Mouse (Mus musculus) MN1 (cell line): Measurements from ENCODE around the gene Trappc3.

Source experiments
- DNase-seq: peaks from one replicate; pipeline ENCODE4 v3.0.0-alpha.2; 2016; ENCODE audit warnings: low spot score

The Trappc3 gene

GRCm38 (mm10) chr4:126278961-126279360 is 16.8 kb downstream of the Trappc3 start:
- no peak for DNase-seq

GRCm38 (mm10) chr4:126281706-126282105 is 19.6 kb downstream of the Trappc3 start:
- no peak for DNase-seq

- no peak for DNase-seq
Measured at GRCm38 (mm10) chr4:126283582-126283981, 21.5 kb downstream of the Trappc3 start.

GRCm38 (mm10) chr4:126286492-126286891 is 24.4 kb downstream of the Trappc3 start, which contains the start of gene Col8a2:
Col8a2 (plus strand) TSS chr4:126286793.
- no peak for DNase-seq

- DNase-seq, result no peak
Measured at GRCm38 (mm10) chr4:126287302-126287995, 25.3 kb downstream of the Trappc3 start.

- DNase-seq, result no peak
Measured at GRCm38 (mm10) chr4:126288085-126288666, 26.1 kb downstream of the Trappc3 start.

GRCm38 (mm10) chr4:126290314-126290713 is 28.2 kb downstream of the Trappc3 start:
- DNase-seq, result no peak

GRCm38 (mm10) chr4:126291196-126291595 is 29.1 kb downstream of the Trappc3 start:
- DNase-seq, result no peak

- DNase-seq, result no peak
Measured at GRCm38 (mm10) chr4:126295152-126295551, 33.0 kb downstream of the Trappc3 start.

- DNase-seq, result no peak
Measured at GRCm38 (mm10) chr4:126295937-126296336, 33.8 kb downstream of the Trappc3 start.

- peak; percentile 56 for DNase-seq
Measured at GRCm38 (mm10) chr4:126296617-126297101, 34.5 kb downstream of the Trappc3 start.

- DNase-seq, result no peak
Measured at GRCm38 (mm10) chr4:126300916-126301583, 38.9 kb downstream of the Trappc3 start.

GRCm38 (mm10) chr4:126301584-126302309 is 39.6 kb downstream of the Trappc3 start:
- DNase-seq, result no peak

- DNase-seq, result no peak
Measured at GRCm38 (mm10) chr4:126303877-126304276, 41.8 kb downstream of the Trappc3 start.

GRCm38 (mm10) chr4:126305428-126305827 is 43.3 kb downstream of the Trappc3 start:
- no peak for DNase-seq

- DNase-seq, result no peak
Measured at GRCm38 (mm10) chr4:126306058-126306457, 43.9 kb downstream of the Trappc3 start.

GRCm38 (mm10) chr4:126306827-126307226 is 44.7 kb downstream of the Trappc3 start:
- no peak for DNase-seq

- no peak for DNase-seq
Measured at GRCm38 (mm10) chr4:126309211-126309921, 47.2 kb downstream of the Trappc3 start.

- peak; percentile 79 for DNase-seq
Measured at GRCm38 (mm10) chr4:126309922-126310309, 47.8 kb downstream of the Trappc3 start.

GRCm38 (mm10) chr4:126310344-126310743 is 48.2 kb downstream of the Trappc3 start:
- no peak for DNase-seq

- no peak for DNase-seq
Measured at GRCm38 (mm10) chr4:126311566-126312200, 49.6 kb downstream of the Trappc3 start.
